Mouse (Mus musculus): ENCODE results near the gene Slc9a3r2. TPM values are rescaled to one million over a fixed set of nuclear protein-coding genes. Genes with fewer than 3 reads are reported as not detected.

Slc9a3r2 gene
- polyA plus RNA-seq, 1 experiment from 2014 or later, result 36.7 TPM

- peaks cover 24% of the 10 kb centered on the region; the same call in 1 of the 2 replicates for H3K27me3 ChIP-seq (ENCODE audit: control insufficient read depth, insufficient read depth, low read length)
- 20% methylated on average over 23 of the region's 23 CpGs for WGBS
- H3K27ac ChIP-seq (replicated peaks; ENCODE audit: low read depth, low read length), result no peak overlapping the region
- no peaks in the 10 kb centered on the region for H3K9me3 ChIP-seq (ENCODE audit: control insufficient read depth, low read length)
- peak overlapping the region; percentile 31; the same call in 1 of the 2 replicates for H3K9ac ChIP-seq (replicated peaks; ENCODE audit: low read length)
- H3K4me2 ChIP-seq (ENCODE audit: low read length), result peak overlapping the region; percentile 75
- peaks cover 6% of the 10 kb centered on the region for H3K36me3 ChIP-seq (ENCODE audit: control insufficient read depth, insufficient read depth, low read length)
- ATAC-seq (ENCODE audit: low FRiP score, low TSS enrichment), result no peak
- H3K4me1 ChIP-seq (ENCODE audit: control insufficient read depth, insufficient read depth, low read length), result peaks cover 29% of the 10 kb centered on the region
- H3K4me3 ChIP-seq (replicated peaks; ENCODE audit: low read depth, low read length), result peak overlapping the region; percentile 28
- DNase-seq, result no peak
These were observed 37.5 kb upstream of the Slc9a3r2 start for GRCm38 (mm10) chr17:24687599-24687998.

- peaks cover 24% of the 10 kb centered on the region; the same call in 1 of the 2 replicates for H3K27me3 ChIP-seq (ENCODE audit: control insufficient read depth, insufficient read depth, low read length)
- H3K4me2 ChIP-seq (ENCODE audit: low read length), result peak overlapping the region; percentile 75
- peaks cover 2% of the 10 kb centered on the region for H3K36me3 ChIP-seq (ENCODE audit: control insufficient read depth, insufficient read depth, low read length)
- peaks cover 29% of the 10 kb centered on the region for H3K4me1 ChIP-seq (ENCODE audit: control insufficient read depth, insufficient read depth, low read length)
- peak overlapping the region; percentile 31; the same call in 1 of the 2 replicates for H3K9ac ChIP-seq (replicated peaks; ENCODE audit: low read length)
- peak overlapping the region; percentile 28 for H3K4me3 ChIP-seq (replicated peaks; ENCODE audit: low read depth, low read length)
- ATAC-seq (ENCODE audit: low FRiP score, low TSS enrichment) (no peak), DNase-seq (peak; percentile 45)
- no peak overlapping the region for H3K27ac ChIP-seq (replicated peaks; ENCODE audit: low read depth, low read length)
- H3K9me3 ChIP-seq (ENCODE audit: control insufficient read depth, low read length), result no peaks in the 10 kb centered on the region
- WGBS, result 1% methylated on average over 25 of the region's 25 CpGs
These were observed 37.0 kb upstream of the Slc9a3r2 start for GRCm38 (mm10) chr17:24687146-24687595.

GRCm38 (mm10) chr17:24686514-24686913 lies 36.4 kb upstream of the Slc9a3r2 start:
- Histone ChIP-seq H3K9me3 (ENCODE audit: control insufficient read depth, low read length) (no peaks in the 10 kb centered on the region), H3K9ac (replicated peaks; ENCODE audit: low read length) (no peak overlapping the region), H3K27me3 (ENCODE audit: control insufficient read depth, insufficient read depth, low read length) (peaks cover 24% of the 10 kb centered on the region; the same call in 1 of the 2 replicates), H3K4me1 (ENCODE audit: control insufficient read depth, insufficient read depth, low read length) (peaks cover 29% of the 10 kb centered on the region), H3K4me2 (ENCODE audit: low read length) (no peak overlapping the region), H3K4me3 (replicated peaks; ENCODE audit: low read depth, low read length) (no peak overlapping the region), H3K36me3 (ENCODE audit: control insufficient read depth, insufficient read depth, low read length) (peaks cover 6% of the 10 kb centered on the region), H3K27ac (replicated peaks; ENCODE audit: low read depth, low read length) (no peak overlapping the region)
- DNase-seq (no peak), ATAC-seq (ENCODE audit: low FRiP score, low TSS enrichment) (no peak)
- WGBS, result 31% methylated on average over 16 of the region's 16 CpGs

- H3K4me2 ChIP-seq (ENCODE audit: low read length), result no peak overlapping the region
- H3K9ac ChIP-seq (replicated peaks; ENCODE audit: low read length), result no peak overlapping the region
- WGBS, result 92% methylated on average over 24 of the region's 24 CpGs
- H3K4me3 ChIP-seq (replicated peaks; ENCODE audit: low read depth, low read length), result no peak overlapping the region
- H3K36me3 ChIP-seq (ENCODE audit: control insufficient read depth, insufficient read depth, low read length), result peaks cover 57% of the 10 kb centered on the region
- no peaks in the 10 kb centered on the region for H3K27me3 ChIP-seq (ENCODE audit: control insufficient read depth, insufficient read depth, low read length)
- no peaks in the 10 kb centered on the region for H3K4me1 ChIP-seq (ENCODE audit: control insufficient read depth, insufficient read depth, low read length)
- ATAC-seq (ENCODE audit: low FRiP score, low TSS enrichment), result no peak
- H3K27ac ChIP-seq (replicated peaks; ENCODE audit: low read depth, low read length), result no peak overlapping the region
- no peaks in the 10 kb centered on the region for H3K9me3 ChIP-seq (ENCODE audit: control insufficient read depth, low read length)
- no peak for DNase-seq
These were observed 27.5 kb upstream of the Slc9a3r2 start for GRCm38 (mm10) chr17:24677500-24678080.

GRCm38 (mm10) chr17:24676877-24677276 lies 26.8 kb upstream of the Slc9a3r2 start:
- DNase-seq (no peak), ATAC-seq (ENCODE audit: low FRiP score, low TSS enrichment) (no peak)
- Histone ChIP-seq H3K9me3 (ENCODE audit: control insufficient read depth, low read length) (no peaks in the 10 kb centered on the region), H3K27me3 (ENCODE audit: control insufficient read depth, insufficient read depth, low read length) (no peaks in the 10 kb centered on the region), H3K4me1 (ENCODE audit: control insufficient read depth, insufficient read depth, low read length) (no peaks in the 10 kb centered on the region), H3K27ac (replicated peaks; ENCODE audit: low read depth, low read length) (no peak overlapping the region), H3K4me3 (replicated peaks; ENCODE audit: low read depth, low read length) (no peak overlapping the region), H3K4me2 (ENCODE audit: low read length) (no peak overlapping the region), H3K9ac (replicated peaks; ENCODE audit: low read length) (no peak overlapping the region), H3K36me3 (ENCODE audit: control insufficient read depth, insufficient read depth, low read length) (peaks cover 54% of the 10 kb centered on the region)
- WGBS, result 95% methylated on average over 5 of the region's 5 CpGs

- ATAC-seq (ENCODE audit: low FRiP score, low TSS enrichment) (no peak), DNase-seq (peak; percentile 78)
- H3K4me3 ChIP-seq (replicated peaks; ENCODE audit: low read depth, low read length), result no peak overlapping the region
- H3K4me1 ChIP-seq (ENCODE audit: control insufficient read depth, insufficient read depth, low read length), result peaks cover 4% of the 10 kb centered on the region; the same call in 1 of the 2 replicates
- H3K9ac ChIP-seq (replicated peaks; ENCODE audit: low read length), result no peak overlapping the region
- 58% methylated on average over 2 of the region's 2 CpGs for WGBS
- no peaks in the 10 kb centered on the region for H3K27me3 ChIP-seq (ENCODE audit: control insufficient read depth, insufficient read depth, low read length)
- peaks cover 48% of the 10 kb centered on the region for H3K36me3 ChIP-seq (ENCODE audit: control insufficient read depth, insufficient read depth, low read length)
- H3K4me2 ChIP-seq (ENCODE audit: low read length), result no peak overlapping the region
- no peaks in the 10 kb centered on the region for H3K9me3 ChIP-seq (ENCODE audit: control insufficient read depth, low read length)
- H3K27ac ChIP-seq (replicated peaks; ENCODE audit: low read depth, low read length), result no peak overlapping the region
These were observed 26.1 kb upstream of the Slc9a3r2 start for GRCm38 (mm10) chr17:24676187-24676586.

- 87% methylated on average over 7 of the region's 7 CpGs for WGBS
- no peak overlapping the region for H3K4me3 ChIP-seq (replicated peaks; ENCODE audit: low read depth, low read length)
- no peaks in the 10 kb centered on the region for H3K9me3 ChIP-seq (ENCODE audit: control insufficient read depth, low read length)
- peaks cover 29% of the 10 kb centered on the region for H3K36me3 ChIP-seq (ENCODE audit: control insufficient read depth, insufficient read depth, low read length)
- H3K27me3 ChIP-seq (ENCODE audit: control insufficient read depth, insufficient read depth, low read length), result no peaks in the 10 kb centered on the region
- no peak for DNase-seq
- no peak overlapping the region for H3K4me2 ChIP-seq (ENCODE audit: low read length)
- no peak overlapping the region for H3K27ac ChIP-seq (replicated peaks; ENCODE audit: low read depth, low read length)
- ATAC-seq (ENCODE audit: low FRiP score, low TSS enrichment), result no peak
- no peak overlapping the region for H3K9ac ChIP-seq (replicated peaks; ENCODE audit: low read length)
- H3K4me1 ChIP-seq (ENCODE audit: control insufficient read depth, insufficient read depth, low read length), result peaks cover 14% of the 10 kb centered on the region
These were observed 24.1 kb upstream of the Slc9a3r2 start for GRCm38 (mm10) chr17:24674277-24674676.

- no peaks in the 10 kb centered on the region for H3K9me3 ChIP-seq (ENCODE audit: control insufficient read depth, low read length)
- H3K36me3 ChIP-seq (ENCODE audit: control insufficient read depth, insufficient read depth, low read length), result peaks cover 7% of the 10 kb centered on the region
- H3K27ac ChIP-seq (replicated peaks; ENCODE audit: low read depth, low read length), result no peak overlapping the region
- ATAC-seq (ENCODE audit: low FRiP score, low TSS enrichment), result no peak
- H3K4me2 ChIP-seq (ENCODE audit: low read length), result no peak overlapping the region
- no peak overlapping the region for H3K4me3 ChIP-seq (replicated peaks; ENCODE audit: low read depth, low read length)
- no peak overlapping the region for H3K9ac ChIP-seq (replicated peaks; ENCODE audit: low read length)
- peaks cover 19% of the 10 kb centered on the region for H3K4me1 ChIP-seq (ENCODE audit: control insufficient read depth, insufficient read depth, low read length)
- H3K27me3 ChIP-seq (ENCODE audit: control insufficient read depth, insufficient read depth, low read length), result no peaks in the 10 kb centered on the region
- WGBS, result 44% methylated on average over 5 of the region's 5 CpGs
- DNase-seq, result no peak
These were observed 22.0 kb upstream of the Slc9a3r2 start for GRCm38 (mm10) chr17:24672141-24672540.

- WGBS, result 79% methylated on average over 5 of the region's 5 CpGs
- DNase-seq, result no peak
- ATAC-seq (ENCODE audit: low FRiP score, low TSS enrichment), result no peak
- H3K4me2 ChIP-seq (ENCODE audit: low read length), result peak overlapping the region; percentile 90
- H3K27ac ChIP-seq (replicated peaks; ENCODE audit: low read depth, low read length), result no peak overlapping the region
- no peaks in the 10 kb centered on the region for H3K9me3 ChIP-seq (ENCODE audit: control insufficient read depth, low read length)
- no peak overlapping the region for H3K4me3 ChIP-seq (replicated peaks; ENCODE audit: low read depth, low read length)
- peaks cover 19% of the 10 kb centered on the region for H3K4me1 ChIP-seq (ENCODE audit: control insufficient read depth, insufficient read depth, low read length)
- no peak overlapping the region; the same call in 1 of the 2 replicates for H3K9ac ChIP-seq (replicated peaks; ENCODE audit: low read length)
- H3K27me3 ChIP-seq (ENCODE audit: control insufficient read depth, insufficient read depth, low read length), result no peaks in the 10 kb centered on the region
- no peaks in the 10 kb centered on the region for H3K36me3 ChIP-seq (ENCODE audit: control insufficient read depth, insufficient read depth, low read length)
These were observed 21.2 kb upstream of the Slc9a3r2 start for GRCm38 (mm10) chr17:24671346-24671745.

Measured in midbrain, embryonic 14.5 days (tissue).